Mouse (Mus musculus) lung, postnatal 36 days (tissue): ENCODE data around the gene Cnot2.
A peak's percentile ranks its signal among the peaks of the same experiment; 100 is the strongest.

ENCODE experiments used
- DNase-seq: peaks from one replicate; pipeline ENCODE4 v3.0.0; 2022; ENCODE audit warnings: mixed read lengths

Cnot2 gene

GRCm38 (mm10) chr10:116562210-116562609, 19.1 kb downstream of the Cnot2 start:
- peak; percentile 21 for DNase-seq

- DNase-seq = no peak
Measured at GRCm38 (mm10) chr10:116559171-116559570, 22.1 kb downstream of the Cnot2 start.

- DNase-seq = no peak
Measured at GRCm38 (mm10) chr10:116557166-116557565, 24.1 kb downstream of the Cnot2 start.

GRCm38 (mm10) chr10:116554434-116554833, 26.9 kb downstream of the Cnot2 start:
- DNase-seq = no peak

GRCm38 (mm10) chr10:116547958-116548357, 33.4 kb downstream of the Cnot2 start:
- no peak for DNase-seq

GRCm38 (mm10) chr10:116546177-116546576, 35.1 kb downstream of the Cnot2 start:
- DNase-seq = no peak

GRCm38 (mm10) chr10:116543061-116543460, 38.2 kb downstream of the Cnot2 start:
- no peak for DNase-seq

- DNase-seq = no peak
Measured at GRCm38 (mm10) chr10:116540750-116541149, 40.6 kb downstream of the Cnot2 start.

- peak; percentile 58 for DNase-seq
Measured at GRCm38 (mm10) chr10:116537495-116537894, 43.8 kb downstream of the Cnot2 start.

- no peak for DNase-seq
Measured at GRCm38 (mm10) chr10:116534278-116534677, 47.0 kb downstream of the Cnot2 start.

- DNase-seq = no peak
Measured at GRCm38 (mm10) chr10:116532561-116532960, 48.8 kb downstream of the Cnot2 start.

- no peak for DNase-seq
Measured at GRCm38 (mm10) chr10:116531063-116531462, 50.2 kb downstream of the Cnot2 start.

GRCm38 (mm10) chr10:116519588-116519987, 61.7 kb downstream of the Cnot2 start:
- no peak for DNase-seq

- no peak for DNase-seq
Measured at GRCm38 (mm10) chr10:116515590-116515989, 65.7 kb downstream of the Cnot2 start.

GRCm38 (mm10) chr10:116515158-116515557, 66.2 kb downstream of the Cnot2 start:
- no peak for DNase-seq

GRCm38 (mm10) chr10:116513254-116513635, 68.1 kb downstream of the Cnot2 start:
- peak; percentile 14 for DNase-seq

- peak; percentile 14 for DNase-seq
Measured at GRCm38 (mm10) chr10:116512521-116513253, 68.6 kb downstream of the Cnot2 start.

- DNase-seq = peak; percentile 29
Measured at GRCm38 (mm10) chr10:116505303-116506014, 75.9 kb downstream of the Cnot2 start.

GRCm38 (mm10) chr10:116492768-116493167, 88.5 kb downstream of the Cnot2 start:
- no peak for DNase-seq

GRCm38 (mm10) chr10:116486895-116487747, 94.2 kb downstream of the Cnot2 start:
- no peak for DNase-seq

- DNase-seq = no peak
Measured at GRCm38 (mm10) chr10:116481917-116482316, 99.4 kb downstream of the Cnot2 start.

GRCm38 (mm10) chr10:116480988-116481387, 100.3 kb downstream of the Cnot2 start:
- no peak for DNase-seq

- DNase-seq = no peak
Measured at GRCm38 (mm10) chr10:116476559-116476958, 104.8 kb downstream of the Cnot2 start.
